12 mouse cellular contexts compared by ENCODE assay signal in genomic region chr15:101181500-101181899, GRCm38 (mm10). TPM values are rescaled to one million over a fixed set of nuclear protein-coding genes. Genes with fewer than 3 reads are reported as not detected.
A peak's percentile ranks its signal among the peaks of the same experiment; 100 is the strongest.
DNase-seq lines count a peak whose midpoint lies in the region; ATAC-seq and TF ChIP-seq lines count a peak whose summit lies in the region.
"Had no signal": no experiment of that assay in that cellular context is flagged by ENCODE, and none has a peak within 500 bp of the region (broad histone marks: within the 10 kb centered on the region; RNA-seq: fewer than 3 reads in every experiment).

No protein-coding gene starts in this region.

- no peaks in the 10 kb centered on the region for H3K27me3 ChIP-seq in hindbrain, embryonic 10.5 days (ENCODE audit: insufficient read depth, poor library complexity, severe bottlenecking)
- H3K27me3 ChIP-seq in hindbrain, postnatal 0 days (ENCODE audit: insufficient read depth, low read length), result no peaks in the 10 kb centered on the region
- no peaks in the 10 kb centered on the region for H3K27me3 ChIP-seq in heart, embryonic 16.5 days (ENCODE audit: control insufficient read depth, insufficient read depth, low read length)
- no peaks in the 10 kb centered on the region for H3K27me3 ChIP-seq in limb, embryonic 10.5 days (ENCODE audit: low read depth, poor library complexity, severe bottlenecking)

- H3K9ac ChIP-seq in hindbrain, postnatal 0 days (replicated peaks; ENCODE audit: low read length), result no peak overlapping the region; the same call in 1 of the 2 replicates
- no peak overlapping the region for H3K9ac ChIP-seq in heart, embryonic 16.5 days (ENCODE audit: low read length)
- H3K9ac ChIP-seq: liver, embryonic 15.5 days had no signal

- 0 out of 2 replicates have a peak, but pooled peaks cover 8% of the 10 kb centered on the region for H3K9me3 ChIP-seq in hindbrain, embryonic 10.5 days
- H3K9me3 ChIP-seq in hindbrain, postnatal 0 days (ENCODE audit: low read length), result no peaks in the 10 kb centered on the region
- no peaks in the 10 kb centered on the region for H3K9me3 ChIP-seq in heart, embryonic 16.5 days (replicated peaks; ENCODE audit: control insufficient read depth, low read length)
- H3K9me3 ChIP-seq in limb, embryonic 10.5 days (replicated peaks), result no peaks in the 10 kb centered on the region
- H3K9me3 ChIP-seq: liver, embryonic 15.5 days had no signal

- no peak for TF ChIP-seq CTCF in hindbrain, postnatal 0 days (IDR thresholded peaks at IDR 0.05; ENCODE audit: low read depth)

- 0 out of 2 replicates have a peak overlapping the region, but pooled peaks have one; percentile 13 for H3K4me3 ChIP-seq in hindbrain, embryonic 10.5 days
- no peak overlapping the region for H3K4me3 ChIP-seq in hindbrain, postnatal 0 days (ENCODE audit: low read length)
- no peak overlapping the region for H3K4me3 ChIP-seq in heart, embryonic 16.5 days (ENCODE audit: low read length)
- H3K4me3 ChIP-seq in limb, embryonic 10.5 days, result peak overlapping the region; percentile 1; the same call in 1 of the 2 replicates
- H3K4me3 ChIP-seq: liver, embryonic 15.5 days had no signal

- H3K36me3 ChIP-seq in hindbrain, embryonic 10.5 days, result peaks cover 23% of the 10 kb centered on the region
- H3K36me3 ChIP-seq in hindbrain, postnatal 0 days (ENCODE audit: insufficient read depth, low read length), result no peaks in the 10 kb centered on the region
- no peaks in the 10 kb centered on the region for H3K36me3 ChIP-seq in heart, embryonic 16.5 days (ENCODE audit: control insufficient read depth, insufficient read depth)
- peaks cover 16% of the 10 kb centered on the region for H3K36me3 ChIP-seq in limb, embryonic 10.5 days
- H3K36me3 ChIP-seq: liver, embryonic 15.5 days had no signal

- H3K27ac ChIP-seq in hindbrain, embryonic 10.5 days, result peak overlapping the region; percentile 67
- no peak overlapping the region for H3K27ac ChIP-seq in hindbrain, postnatal 0 days
- H3K27ac ChIP-seq in heart, embryonic 16.5 days (ENCODE audit: low read length), result 0 out of 2 replicates have a peak overlapping the region, but pooled peaks have one; percentile 6
- peak overlapping the region; percentile 58; the same call in 1 of the 2 replicates for H3K27ac ChIP-seq in limb, embryonic 10.5 days
- H3K27ac ChIP-seq: liver, embryonic 15.5 days had no signal

- H3K4me1 ChIP-seq in hindbrain, embryonic 10.5 days (replicated peaks), result peaks cover 60% of the 10 kb centered on the region
- H3K4me1 ChIP-seq in hindbrain, postnatal 0 days (ENCODE audit: insufficient read depth, low read length), result peaks cover 24% of the 10 kb centered on the region
- peaks cover 48% of the 10 kb centered on the region for H3K4me1 ChIP-seq in heart, embryonic 16.5 days (ENCODE audit: control insufficient read depth, insufficient read depth, low read length)
- peaks cover 55% of the 10 kb centered on the region for H3K4me1 ChIP-seq in limb, embryonic 10.5 days

- ATAC-seq in hindbrain, postnatal 0 days, result no peak
- no peak for ATAC-seq in heart, embryonic 16.5 days (replicated peaks; ENCODE audit: extremely low read depth, insufficient read depth, low FRiP score)

- H3K4me2 ChIP-seq in hindbrain, postnatal 0 days (ENCODE audit: low read depth, low read length), result no peak overlapping the region
- H3K4me2 ChIP-seq in heart, embryonic 16.5 days (ENCODE audit: low read depth, low read length), result no peak overlapping the region
- H3K4me2 ChIP-seq: liver, embryonic 15.5 days had no signal

- DNase-seq in hindbrain, embryonic 10.5 days (ENCODE audit: low spot score), result no peak
- no peak for DNase-seq in hindbrain, postnatal 0 days (ENCODE audit: low spot score)
- DNase-seq in adipocyte (ENCODE audit: low spot score), result peak; percentile 80
- DNase-seq in limb, embryonic 10.5 days (ENCODE audit: low spot score), result no peak
- no peak for DNase-seq in right cerebral cortex, postnatal 25 days
- DNase-seq in ovary, postnatal 14 days (ENCODE audit: low spot score), result no peak
- DNase-seq in urinary bladder, postnatal 25 days (ENCODE audit: low spot score), result no peak
- DNase-seq: cerebellum, adult 11 months; gastrocnemius, postnatal 25 days; thymus, postnatal 25 days had no signal

- 17% methylated on average over 4 of the region's 4 CpGs for WGBS in hindbrain, embryonic 10.5 days
- 28% methylated on average over 4 of the region's 4 CpGs for WGBS in hindbrain, postnatal 0 days
- 44% methylated on average over 4 of the region's 4 CpGs for WGBS in heart, embryonic 16.5 days
- WGBS in limb, embryonic 10.5 days, result 26% methylated on average over 4 of the region's 4 CpGs

RNA-seq across cellular contexts. Expression of gene Acvr1b, which starts 7.6 kb away (rescaled TPM):
- polyA plus RNA-seq in hindbrain, embryonic 10.5 days (2016; fragmentation: Nextera tagmentation; extraction: Ambion mirVana), result 6.3 and 10.9 TPM in 2 replicates
- 74.5 and 86.2 TPM in 2 replicates for total RNA-seq in hindbrain, postnatal 0 days (2014; rRNA removed)
- 14.0 and 14.6 TPM in 2 replicates for polyA plus RNA-seq in hindbrain, postnatal 0 days (2015; fragmentation: Nextera tagmentation; extraction: Ambion mirVana)
- 7.1 and 8.0 TPM in 2 replicates for polyA plus RNA-seq in heart, embryonic 16.5 days (2015; fragmentation: Nextera tagmentation; extraction: Ambion mirVana)
- polyA plus RNA-seq in limb, embryonic 10.5 days (2016; fragmentation: Nextera tagmentation; extraction: Ambion mirVana), result 5.0 and 5.7 TPM in 2 replicates

RNA-seq across cellular contexts. Expression of gene Grasp, which starts 42.5 kb away (rescaled TPM):
- polyA plus RNA-seq in hindbrain, embryonic 10.5 days (2016; fragmentation: Nextera tagmentation; extraction: Ambion mirVana), result 5.5 and 5.8 TPM in 2 replicates
- 6.7 and 8.7 TPM in 2 replicates for total RNA-seq in hindbrain, postnatal 0 days (2014; rRNA removed)
- polyA plus RNA-seq in hindbrain, postnatal 0 days (2015; fragmentation: Nextera tagmentation; extraction: Ambion mirVana), result 1.5 and 1.6 TPM in 2 replicates
- polyA plus RNA-seq in heart, embryonic 16.5 days (2015; fragmentation: Nextera tagmentation; extraction: Ambion mirVana), result 3.1 and 3.4 TPM in 2 replicates
- polyA plus RNA-seq in limb, embryonic 10.5 days (2016; fragmentation: Nextera tagmentation; extraction: Ambion mirVana), result 5.4 and 6.9 TPM in 2 replicates

RNA-seq across cellular contexts. Expression of gene Acvrl1, which starts 53.2 kb away (rescaled TPM):
- polyA plus RNA-seq in hindbrain, embryonic 10.5 days (2016; fragmentation: Nextera tagmentation; extraction: Ambion mirVana), result 8.7 and 10.8 TPM in 2 replicates
- total RNA-seq in hindbrain, postnatal 0 days (2014; rRNA removed), result 16.8 and 21.6 TPM in 2 replicates
- 7.0 and 7.3 TPM in 2 replicates for polyA plus RNA-seq in hindbrain, postnatal 0 days (2015; fragmentation: Nextera tagmentation; extraction: Ambion mirVana)
- 14.7 and 20.5 TPM in 2 replicates for polyA plus RNA-seq in heart, embryonic 16.5 days (2015; fragmentation: Nextera tagmentation; extraction: Ambion mirVana)
- 7.2 and 8.3 TPM in 2 replicates for polyA plus RNA-seq in limb, embryonic 10.5 days (2016; fragmentation: Nextera tagmentation; extraction: Ambion mirVana)

Comparison
In these comparisons a context has a peak if more than half of its experiments do, and no peak if none do; other contexts are left out.
1. H3K4me3 ChIP-seq: peak in hindbrain, embryonic 10.5 days (single experiment) and limb, embryonic 10.5 days (single experiment); none in hindbrain, postnatal 0 days (single experiment) and heart, embryonic 16.5 days (single experiment).